Mouse (Mus musculus) spleen, postnatal 10 days (tissue): Measurements from ENCODE around the gene Fbxl17.

Source experiments
- DNase-seq, 2 experiments: peaks; one replicate each; pipeline ENCODE4 v3.0.0; 2021 to 2022; ENCODE audit warnings: low spot score in 2 of 2

Fbxl17 gene

DNA sequence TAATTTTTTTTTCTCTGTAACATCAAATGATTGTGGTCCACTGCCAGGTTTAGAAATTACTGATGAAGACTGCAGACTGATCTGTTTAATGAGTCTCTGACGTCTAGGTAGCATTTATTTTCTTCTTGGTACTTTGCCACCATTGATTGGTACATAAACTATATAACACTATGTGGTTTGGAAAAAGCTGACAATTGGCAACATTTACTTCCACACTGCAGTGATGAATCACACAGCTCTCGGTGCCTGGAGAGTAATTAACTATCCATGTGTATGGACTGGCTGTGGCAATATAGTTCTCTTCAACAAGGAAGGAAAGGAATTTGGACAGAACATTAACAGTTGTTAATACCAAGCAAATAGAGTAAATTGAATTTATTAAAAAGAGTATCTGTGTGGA is 404.3 kb downstream of the Fbxl17 start:
- DNase-seq, result no peak

DNA sequence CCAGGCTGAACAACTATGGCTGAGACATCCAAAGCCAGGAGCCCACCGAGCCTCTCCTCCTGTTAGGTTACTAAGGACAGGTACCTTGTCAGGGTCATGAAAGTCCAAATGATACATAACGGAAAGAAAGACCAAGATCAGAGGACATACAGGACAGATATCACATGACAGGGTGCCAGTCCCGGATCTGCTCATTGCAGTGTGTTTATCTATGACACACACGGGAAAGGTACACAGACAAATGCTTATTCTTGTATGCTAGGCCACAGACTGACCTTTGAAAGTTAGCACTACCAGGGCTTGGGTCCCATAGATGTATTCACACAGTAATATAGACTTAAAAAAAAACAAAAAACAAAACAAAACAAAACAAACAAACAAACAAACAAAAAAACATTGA is 404.8 kb downstream of the Fbxl17 start:
- no peak for DNase-seq

DNA sequence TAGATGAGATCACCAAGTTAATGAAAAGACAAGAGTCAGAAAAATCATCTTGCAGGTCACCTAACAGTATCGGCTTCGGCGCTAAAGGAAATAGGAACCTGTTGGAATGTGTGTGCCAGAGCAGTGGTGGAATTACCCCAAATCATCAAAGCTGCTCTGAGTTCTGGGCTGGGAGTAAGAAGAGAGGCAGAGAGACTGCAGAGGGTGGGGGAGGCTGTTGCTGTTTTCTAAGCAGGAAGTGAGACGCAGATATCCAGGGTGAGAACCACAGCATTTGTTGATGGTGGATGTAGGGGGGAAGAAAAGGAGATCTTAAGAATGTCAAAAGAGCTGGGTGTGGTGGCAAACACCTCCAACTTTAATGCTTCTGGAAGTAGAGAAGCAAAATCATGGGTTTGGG is 406.6 kb downstream of the Fbxl17 start:
- no peak for DNase-seq

DNA sequence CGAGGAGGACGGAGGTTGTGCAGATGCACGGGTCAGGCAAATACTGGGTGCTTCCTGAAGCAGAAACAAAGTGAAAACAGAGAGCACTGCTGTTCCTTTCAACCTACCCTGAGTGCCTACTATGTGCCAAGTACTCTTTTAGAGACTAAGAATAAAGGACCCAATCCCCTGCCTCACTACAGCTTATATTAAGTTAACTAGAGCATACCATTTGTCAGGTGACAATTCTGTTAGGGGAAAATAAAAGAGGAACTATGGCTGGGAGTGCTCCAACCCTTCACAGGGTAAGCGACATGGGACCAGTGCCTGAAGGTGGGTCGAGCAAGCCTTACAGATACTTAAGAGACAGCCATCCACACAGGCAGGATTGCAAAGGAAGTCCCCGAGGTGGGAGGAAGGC is 407.0 kb downstream of the Fbxl17 start:
- DNase-seq, result no peak

DNA sequence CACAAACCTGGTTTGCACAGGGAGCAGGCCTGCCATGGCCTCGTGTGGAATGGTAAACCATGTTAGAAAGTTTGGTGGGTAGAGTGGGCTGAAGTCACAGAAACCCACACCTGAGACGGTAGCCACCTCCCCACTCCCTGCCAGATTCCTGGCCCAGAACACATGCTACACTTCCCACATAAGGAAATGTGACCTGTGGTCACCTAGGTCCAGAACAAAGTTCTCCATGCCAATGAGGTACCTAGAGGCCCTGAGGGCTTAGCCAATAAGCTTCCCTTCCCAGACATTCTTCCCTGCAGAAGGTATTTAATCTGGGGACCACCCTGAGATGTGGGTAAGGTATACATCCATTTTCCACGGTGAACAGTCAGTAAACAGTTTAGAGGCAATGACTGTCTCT is 409.7 kb downstream of the Fbxl17 start:
- no peak for DNase-seq

DNA sequence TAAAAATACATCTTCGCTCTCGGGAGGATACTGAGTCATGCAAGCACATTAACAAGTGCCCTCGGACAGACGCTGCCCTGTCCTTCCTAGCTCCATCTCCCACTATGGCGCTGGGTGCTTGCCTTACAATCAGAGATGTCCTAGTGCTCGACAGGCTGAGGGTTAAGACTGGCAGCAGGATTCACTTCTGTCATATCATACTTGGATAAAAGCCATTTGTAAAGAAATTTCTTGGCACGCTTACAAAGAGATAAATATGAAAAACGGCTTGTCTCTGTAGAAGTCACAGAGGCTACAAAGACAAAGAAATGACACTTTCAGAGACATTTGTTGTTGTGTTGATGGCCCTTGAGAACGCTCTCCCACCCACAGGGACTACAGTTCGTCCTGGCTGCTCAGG is 412.6 kb downstream of the Fbxl17 start:
- DNase-seq, result no peak

DNA sequence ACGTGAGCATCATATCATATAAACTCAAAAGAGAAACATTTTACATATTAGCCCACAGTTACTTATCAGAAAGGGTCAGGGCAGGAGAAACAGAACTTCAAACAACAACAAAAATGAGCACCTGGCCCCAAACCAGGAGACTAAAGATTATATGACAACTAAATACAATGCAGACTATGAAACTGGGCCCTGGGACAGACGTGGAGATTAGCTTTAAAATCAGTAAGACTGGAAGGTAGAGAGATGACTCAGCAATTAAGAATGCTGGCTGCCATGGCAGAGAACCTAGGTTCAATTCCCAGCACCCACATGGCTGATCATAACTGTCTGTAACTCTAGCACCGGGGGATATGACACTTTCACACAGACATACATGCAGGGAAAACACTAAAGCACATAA is 413.3 kb downstream of the Fbxl17 start:
- DNase-seq, result no peak

DNA sequence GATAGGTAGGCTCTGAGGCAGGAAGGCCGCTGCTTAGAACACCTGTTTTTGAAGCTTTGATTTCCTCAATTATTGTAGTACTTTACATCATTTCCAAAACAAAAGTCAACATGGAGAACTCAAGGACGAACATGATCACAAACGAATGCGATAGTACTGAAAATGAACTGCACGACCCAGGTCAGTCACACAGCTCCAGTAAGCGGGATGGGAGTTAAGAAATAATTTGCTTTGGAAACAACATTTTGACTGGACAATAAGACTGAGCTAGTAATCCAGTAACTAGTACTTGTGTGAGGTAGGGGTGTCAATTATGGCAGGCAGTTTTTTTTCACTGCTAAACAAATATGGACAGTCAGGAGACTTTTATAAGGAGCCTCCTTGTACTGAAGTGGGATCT is 414.6 kb downstream of the Fbxl17 start:
- no peak for DNase-seq

DNA sequence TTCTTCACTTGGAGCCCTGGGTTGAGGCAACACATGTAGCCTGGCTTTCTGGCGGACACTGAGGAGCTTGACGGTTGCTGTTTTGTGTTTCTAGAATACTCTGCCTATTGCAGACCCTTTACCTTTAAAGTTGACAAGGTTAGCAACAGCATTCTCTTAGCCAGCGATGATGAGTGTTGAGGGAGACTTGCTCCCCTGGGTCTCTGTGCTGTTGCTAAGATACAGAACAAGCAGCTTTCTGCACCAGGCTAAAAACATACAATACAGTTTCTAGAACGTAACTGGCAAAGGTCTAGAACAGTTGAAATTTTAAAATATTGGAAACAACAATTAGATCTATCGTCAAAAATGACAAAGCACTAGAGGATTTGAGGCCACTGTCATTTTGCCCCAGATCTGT is 420.7 kb downstream of the Fbxl17 start:
- no peak for DNase-seq

DNA sequence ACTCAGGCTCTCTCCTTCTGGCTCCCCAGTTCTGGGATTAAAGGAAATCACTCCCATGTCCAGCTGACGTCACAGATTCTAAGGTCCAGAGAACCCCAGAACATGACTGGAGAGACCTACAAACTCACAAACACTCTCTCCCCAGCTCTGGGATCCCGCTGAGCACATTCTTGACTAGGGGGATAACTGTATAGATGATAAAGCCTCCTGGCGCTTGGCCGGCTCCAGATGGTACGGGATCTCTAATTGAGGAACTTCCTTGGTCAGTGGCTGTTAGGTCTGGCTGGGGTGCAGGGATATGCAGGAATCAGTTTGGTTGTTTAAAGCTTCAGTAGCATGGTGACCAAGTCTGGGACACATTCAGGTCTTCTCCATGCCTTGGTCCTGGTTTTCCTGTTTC is 422.3 kb downstream of the Fbxl17 start:
- no peak for DNase-seq

DNA sequence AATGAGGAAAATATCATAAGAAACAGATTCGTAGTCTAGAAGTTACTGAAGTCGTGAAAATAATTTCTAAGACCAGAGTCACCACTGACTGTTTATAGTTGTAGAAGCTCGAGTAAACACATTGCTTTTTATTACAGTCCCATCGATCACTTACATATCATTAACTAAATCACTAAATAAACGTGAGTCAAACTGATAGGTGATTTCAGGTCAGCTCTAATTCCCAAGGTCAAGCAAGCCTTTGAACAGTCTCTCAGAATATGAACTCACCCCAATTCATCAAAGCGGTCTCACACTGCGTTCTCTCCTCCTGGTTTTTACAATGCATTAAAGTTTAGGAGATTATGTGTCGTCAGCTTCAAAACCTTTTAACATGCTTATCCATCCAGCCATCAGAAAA is 423.2 kb downstream of the Fbxl17 start:
- DNase-seq, result no peak

DNA sequence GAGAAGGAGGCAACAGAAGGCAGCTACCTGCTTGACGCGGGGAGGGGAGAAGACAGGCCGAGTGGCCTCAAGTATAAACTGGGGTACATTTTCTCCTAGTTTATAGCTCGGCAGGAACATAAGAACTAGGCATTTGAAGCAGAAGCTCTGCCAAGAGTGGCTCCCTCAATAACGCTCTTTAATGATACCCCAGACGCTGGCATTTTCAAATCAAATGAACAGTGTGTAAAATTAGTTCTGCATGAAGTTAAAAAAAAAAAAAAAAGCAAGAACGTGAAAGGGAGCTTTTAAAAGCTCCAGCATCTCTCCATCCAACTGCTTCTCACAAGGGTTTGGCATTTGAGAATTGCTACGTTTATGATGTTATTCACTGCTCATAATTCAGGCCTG is 423.8 kb downstream of the Fbxl17 start:
- no peak for DNase-seq

DNA sequence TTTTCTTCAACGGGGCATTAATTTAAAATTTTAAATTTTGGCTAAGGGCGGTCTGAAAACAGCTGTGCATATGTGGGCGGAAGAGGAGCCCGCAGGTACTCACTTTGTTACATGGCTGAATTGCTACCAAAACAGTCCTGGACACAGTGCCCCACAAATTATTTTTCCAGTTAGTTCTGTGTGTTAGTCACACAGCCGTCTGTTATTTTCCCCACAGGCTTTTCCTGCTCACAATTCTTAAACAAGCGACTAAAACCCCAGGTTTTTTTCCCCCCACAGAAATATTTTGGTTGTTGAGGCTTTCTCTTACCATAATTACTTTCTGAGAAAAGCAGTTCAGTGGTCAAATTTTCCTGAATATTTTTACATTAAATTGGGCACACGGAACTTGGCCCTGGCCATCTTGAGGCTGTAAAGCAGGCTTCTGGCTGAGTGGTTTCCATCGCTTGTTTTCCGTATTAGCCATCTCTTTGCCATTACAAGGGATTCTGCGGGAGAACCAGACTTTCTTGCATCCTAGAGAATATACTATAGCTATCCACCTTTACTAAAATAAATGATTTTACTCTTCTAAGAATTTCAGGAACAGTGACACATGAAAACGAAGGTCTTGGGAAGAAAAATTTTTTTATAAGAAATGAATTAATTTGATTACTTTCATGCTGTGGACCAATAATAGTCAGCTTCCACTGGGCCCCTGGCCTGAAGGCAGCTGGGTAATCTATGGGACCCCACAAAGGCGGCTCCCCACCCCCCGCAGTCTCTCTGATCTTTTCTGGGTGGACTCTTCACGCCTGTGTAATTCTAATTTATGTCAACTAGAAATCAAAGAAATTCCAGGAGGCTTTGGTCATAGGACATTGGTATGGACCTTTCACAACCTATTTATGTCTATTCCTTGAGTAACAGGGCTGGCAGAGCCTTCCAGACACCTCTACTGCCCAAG is 424.5 kb downstream of the Fbxl17 start:
- DNase-seq, result no peak

DNA sequence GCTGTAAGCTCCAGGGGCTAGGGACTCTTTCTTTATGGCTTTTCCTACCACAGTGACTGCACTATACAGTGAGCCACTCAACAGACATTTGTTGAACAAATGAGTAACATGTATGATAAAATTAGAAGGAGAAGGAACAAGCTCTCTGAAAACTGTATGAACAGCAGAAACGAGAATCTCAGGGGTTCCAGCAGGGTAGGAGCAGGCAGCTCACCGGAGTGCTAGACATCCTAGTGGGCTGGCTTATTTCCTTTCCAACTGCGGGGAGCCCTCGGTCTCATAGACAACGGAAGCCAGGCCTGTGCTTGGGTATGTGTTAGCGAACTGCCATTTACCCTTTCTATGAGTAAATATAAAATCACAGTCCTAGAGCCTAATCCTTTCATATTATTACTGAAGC is 426.5 kb downstream of the Fbxl17 start:
- no peak for DNase-seq

DNA sequence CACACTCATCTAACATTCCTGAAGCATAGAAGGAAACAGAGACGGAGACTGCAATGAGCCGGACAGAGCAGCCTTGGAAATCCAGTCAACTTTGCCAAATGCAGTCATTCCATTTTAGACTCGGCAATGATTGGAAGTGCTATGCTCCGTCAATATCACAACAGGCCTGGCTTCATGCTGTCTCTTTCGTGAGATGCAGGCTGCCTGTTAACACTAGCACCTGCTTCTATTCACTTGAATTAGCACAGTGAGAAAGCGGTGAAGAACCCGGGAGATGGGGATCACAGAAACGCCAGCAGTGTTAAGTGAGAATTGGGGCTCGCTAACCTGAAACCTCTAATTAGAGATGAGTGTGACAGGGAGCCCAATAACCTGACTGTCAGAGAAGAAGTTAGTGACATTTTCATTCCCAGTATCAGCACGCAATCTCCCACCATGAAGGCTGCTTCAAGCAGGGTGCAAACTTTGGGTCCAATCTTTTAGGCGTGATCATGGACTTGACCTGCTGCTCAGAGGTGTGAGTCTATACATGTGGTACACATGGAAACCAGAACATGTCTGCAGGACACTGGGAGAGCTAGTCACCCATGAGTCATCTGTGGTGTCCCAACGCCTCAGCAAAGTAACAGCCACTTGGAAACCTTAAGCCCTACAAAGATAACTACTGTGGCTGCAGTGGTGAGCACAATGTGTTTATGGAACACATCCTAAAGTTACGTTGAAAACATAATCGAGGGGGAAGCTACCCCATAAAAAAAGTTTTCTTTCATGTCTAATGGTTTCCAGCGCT is 428.5 kb downstream of the Fbxl17 start:
- no peak for DNase-seq

DNA sequence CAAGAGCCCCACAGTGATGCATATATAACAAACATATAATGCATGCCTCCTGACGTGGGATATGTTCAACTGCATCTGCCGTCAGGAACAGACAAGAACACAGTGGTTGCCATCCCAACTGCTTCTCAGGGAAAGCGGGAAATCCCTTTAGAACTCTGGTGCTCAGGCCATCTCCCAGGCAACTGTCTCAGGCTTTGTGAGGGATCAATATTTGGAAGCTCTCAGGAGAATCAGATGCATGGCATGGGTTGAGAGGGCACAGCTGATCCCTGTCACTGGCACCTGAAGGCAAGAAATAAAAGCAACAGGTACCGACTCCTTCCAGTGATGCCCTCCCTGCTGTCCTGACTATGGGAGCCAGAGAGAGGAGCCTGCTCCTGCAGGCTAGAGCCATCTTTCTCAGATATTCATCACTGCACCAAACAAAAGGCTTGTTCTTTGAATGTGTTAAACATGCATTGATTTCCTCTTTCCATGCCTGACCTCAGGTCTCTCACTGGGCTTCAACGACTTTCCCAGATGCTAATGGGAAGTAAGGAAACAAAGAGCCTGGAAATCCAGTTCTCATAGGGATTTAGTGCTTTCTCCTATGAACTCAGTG is 429.6 kb downstream of the Fbxl17 start:
- DNase-seq, result no peak

DNA sequence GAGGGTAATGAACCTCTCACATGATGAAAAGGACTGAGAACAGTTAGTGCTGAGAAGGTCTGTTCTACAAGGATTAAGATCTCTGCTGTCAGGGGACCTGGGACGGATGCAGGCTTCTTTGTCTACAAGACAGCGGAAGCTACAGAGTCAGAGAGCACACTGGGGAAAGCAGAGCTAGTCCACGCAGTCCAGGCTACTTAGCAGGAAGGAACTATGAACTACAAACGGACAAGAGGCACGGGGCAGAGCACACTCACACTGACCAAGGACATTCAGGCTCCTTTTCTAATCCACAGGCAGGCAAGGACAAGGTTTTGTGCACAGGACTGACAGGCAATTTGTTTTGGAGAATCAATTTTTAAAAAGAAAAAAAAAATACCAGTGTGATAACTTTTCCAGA is 437.0 kb downstream of the Fbxl17 start:
- DNase-seq, result no peak

DNA sequence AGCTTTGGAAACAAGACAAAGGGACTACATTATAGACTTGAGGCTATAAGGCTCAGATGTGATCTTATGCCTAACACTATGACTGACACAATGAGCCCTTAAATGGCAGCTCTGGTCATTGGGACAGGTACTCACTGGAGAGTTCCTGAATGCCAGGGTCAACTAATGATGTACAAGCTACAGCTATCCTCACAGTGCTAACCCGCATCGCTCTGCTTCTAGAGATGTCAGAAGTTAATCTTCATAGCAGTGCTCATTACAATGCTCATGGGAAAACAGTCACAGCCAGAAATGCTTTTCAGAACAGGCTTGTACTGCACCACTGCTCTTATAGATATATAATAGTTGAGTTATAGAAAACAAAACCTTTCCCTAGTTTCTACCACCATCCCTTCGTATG is 438.0 kb downstream of the Fbxl17 start:
- DNase-seq, result no peak

DNA sequence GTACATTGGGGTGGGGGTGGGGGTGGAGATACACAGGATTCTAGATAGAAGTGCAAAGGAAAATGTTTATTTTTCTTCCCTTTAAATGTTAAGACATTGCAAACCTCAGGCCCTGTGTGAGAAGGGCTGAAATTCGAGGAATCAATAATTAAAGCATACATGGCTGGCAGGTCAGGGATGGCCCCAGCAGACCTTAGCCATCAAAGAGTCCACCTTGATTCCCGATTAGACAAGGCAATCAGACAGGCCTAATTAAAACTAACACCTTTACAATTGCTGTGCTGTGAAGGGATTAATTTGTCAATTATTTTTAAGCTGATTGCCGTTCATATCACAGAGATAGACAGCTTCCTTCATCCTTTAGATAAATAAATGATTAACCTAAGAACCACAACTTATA is 439.0 kb downstream of the Fbxl17 start:
- no peak for DNase-seq

DNA sequence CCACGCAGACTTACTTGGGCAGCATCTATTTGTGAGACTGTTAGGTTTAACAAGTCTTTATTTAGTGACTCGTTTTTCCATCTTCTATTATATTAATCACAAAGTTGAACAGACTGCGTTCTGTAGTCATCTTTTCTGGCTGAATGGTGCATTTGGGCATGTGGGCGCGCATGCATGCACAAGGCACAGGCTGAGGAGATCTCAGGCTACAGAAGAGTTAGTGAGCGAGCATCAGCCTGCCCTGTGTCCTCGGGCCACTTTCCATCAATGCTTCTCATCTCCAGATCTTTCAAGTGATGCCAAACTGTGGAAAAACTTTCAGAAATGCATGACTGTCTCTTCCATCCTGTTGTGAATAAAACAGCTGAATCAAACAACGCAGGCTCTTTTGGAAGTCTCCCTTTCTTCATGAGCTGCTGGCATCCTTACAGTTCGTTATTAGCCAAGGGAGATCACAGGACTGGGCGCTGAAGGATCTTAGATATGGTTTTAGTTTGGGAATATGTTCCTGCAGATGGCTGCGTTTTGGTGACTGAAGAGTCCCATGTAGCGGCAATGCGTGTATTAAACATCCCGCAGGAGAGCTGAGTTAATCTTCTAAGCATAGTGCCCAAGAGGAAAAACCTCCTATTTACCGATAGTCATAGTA is 442.0 kb downstream of the Fbxl17 start:
- no peak for DNase-seq

DNA sequence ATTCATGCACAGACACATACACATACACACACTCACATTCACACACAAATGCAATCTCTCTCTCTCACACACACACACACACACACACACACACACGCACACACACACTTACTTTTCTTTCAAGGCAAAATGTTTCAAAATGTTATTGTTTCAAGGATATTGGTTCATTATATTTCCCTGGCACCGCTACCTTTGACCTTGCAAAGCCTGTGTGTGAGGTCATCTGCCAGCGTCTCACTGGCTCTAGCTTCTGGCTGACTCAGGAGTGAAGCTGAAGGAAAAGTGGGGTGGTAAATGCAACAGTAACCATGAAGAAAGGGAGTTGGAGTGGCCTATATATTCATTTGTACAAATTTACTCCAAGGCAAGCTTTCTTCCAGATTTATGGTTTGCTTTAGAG is 442.8 kb downstream of the Fbxl17 start:
- DNase-seq, result no peak

DNA sequence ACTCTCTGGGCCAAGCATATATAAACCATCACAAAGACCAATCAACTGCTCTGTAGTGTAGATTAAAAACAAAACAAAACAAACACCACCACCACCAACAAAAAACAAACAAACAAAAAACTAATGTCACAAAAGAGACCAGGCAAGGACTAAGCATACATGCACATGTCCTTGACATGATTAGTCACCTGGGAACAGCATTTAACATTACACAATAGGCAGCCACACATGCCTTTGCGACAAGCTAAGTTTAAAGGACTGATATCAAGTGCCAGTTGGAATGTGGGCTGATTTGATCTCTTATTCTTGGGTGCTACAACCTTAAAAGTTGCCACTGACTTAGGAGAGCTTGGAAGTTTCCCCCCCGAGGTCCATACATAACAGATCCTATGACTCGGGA is 446.5 kb downstream of the Fbxl17 start:
- DNase-seq, result no peak
